Mouse (Mus musculus) monocyte, adult 5-6 weeks (primary cell): Measurements from ENCODE around the gene Lum. TPM values are rescaled to one million over a fixed set of nuclear protein-coding genes. Genes with fewer than 3 reads are reported as not detected.

ENCODE experiments used
- ATAC-seq: fragments of 153-309, 156-312 bp; replicated peaks from 2 replicates; pipeline ENCODE4 v1.8.0; 2017; ENCODE audit warnings: mild to moderate bottlenecking; ENCODE audit not compliant: low TSS enrichment, insufficient number of reproducible peaks, severe bottlenecking, poor library complexity, low FRiP score
- total RNA-seq: library from RNA; stranded (forward); fragments of 200-1000, 200-491, 200-594 nt; gene quantifications from 3 replicates; pipeline ENCODE4 v1.2.3, GENCODE M21; 2017

The Lum gene
- not detected in 3 replicates for total RNA-seq

GRCm38 (mm10) chr10:97564957-97565856, at the start of gene Lum:
TSS of gene Lum (plus strand) at chr10:97565128.
- ATAC-seq = no peak

- ATAC-seq = no peak
Measured at GRCm38 (mm10) chr10:97523366-97523765, 41.6 kb upstream of the Lum start.

GRCm38 (mm10) chr10:97535697-97536096, 29.2 kb upstream of the Lum start:
- ATAC-seq = no peak

GRCm38 (mm10) chr10:97536921-97537320, 28.0 kb upstream of the Lum start:
- no peak for ATAC-seq

GRCm38 (mm10) chr10:97538202-97538601, 26.7 kb upstream of the Lum start:
- no peak for ATAC-seq

- no peak for ATAC-seq
Measured at GRCm38 (mm10) chr10:97547740-97548139, 17.2 kb upstream of the Lum start.

GRCm38 (mm10) chr10:97567489-97568135, 2.7 kb downstream of the Lum start:
- ATAC-seq = no peak

GRCm38 (mm10) chr10:97582543-97583231, 17.8 kb downstream of the Lum start:
- no peak for ATAC-seq

GRCm38 (mm10) chr10:97584176-97584575, 19.2 kb downstream of the Lum start:
- ATAC-seq = no peak

GRCm38 (mm10) chr10:97587159-97587558, 22.2 kb downstream of the Lum start:
- no peak for ATAC-seq

GRCm38 (mm10) chr10:97589574-97589973, 24.6 kb downstream of the Lum start:
- no peak for ATAC-seq

GRCm38 (mm10) chr10:97591036-97591435, 26.1 kb downstream of the Lum start:
- ATAC-seq = no peak

GRCm38 (mm10) chr10:97591685-97592084, 26.8 kb downstream of the Lum start:
- ATAC-seq = no peak

GRCm38 (mm10) chr10:97595680-97596079, 30.8 kb downstream of the Lum start:
- no peak for ATAC-seq

GRCm38 (mm10) chr10:97601744-97602143, 36.8 kb downstream of the Lum start:
- no peak for ATAC-seq

- ATAC-seq = 0 out of 2 replicates have a peak, but pooled peaks have one; percentile 9
Measured at GRCm38 (mm10) chr10:97603256-97603655, 38.3 kb downstream of the Lum start.

- ATAC-seq = no peak
Measured at GRCm38 (mm10) chr10:97606579-97606978, 41.7 kb downstream of the Lum start, which contains the start of gene Kera. TSS of gene Kera (plus strand) at chr10:97606879.
